Mouse (Mus musculus) lung, adult 18-20 months (tissue): ENCODE results near the gene Isoc2a.
A peak's percentile ranks its signal among the peaks of the same experiment; 100 is the strongest.
"Not testable (repeated sequence)": the region's sequence is repeated elsewhere in the genome, so short reads cannot be mapped to it uniquely, and the experiment has no call there.

Experiments
- DNase-seq, 2 experiments: peaks; one replicate each; pipeline ENCODE4 v3.0.0; 2022; ENCODE audit warnings: mixed read lengths in 2 of 2

The Isoc2a gene

GRCm38 (mm10) chr7:4865579-4866493 lies 11.1 kb upstream of the Isoc2a start:
- peak; percentile 99 for DNase-seq

GRCm38 (mm10) chr7:4866631-4867180 lies 10.2 kb upstream of the Isoc2a start:
- DNase-seq = no peak

GRCm38 (mm10) chr7:4870133-4870532 lies 6.8 kb upstream of the Isoc2a start, which contains the start of gene Isoc2b:
Gene Isoc2b, minus strand, starts transcription at chr7:4870258.
- no peak for DNase-seq

- no peak for DNase-seq
These were observed 273 bp downstream of the Isoc2a start for GRCm38 (mm10) chr7:4877226-4877625.

GRCm38 (mm10) chr7:4878186-4878585 lies 1.2 kb downstream of the Isoc2a start:
- DNase-seq = peak; percentile 30 to 61

- not testable (repeated sequence) for DNase-seq
These were observed 2.1 kb downstream of the Isoc2a start for GRCm38 (mm10) chr7:4879036-4879435.

GRCm38 (mm10) chr7:4886680-4887079 lies 9.7 kb downstream of the Isoc2a start:
- DNase-seq = peak; percentile 51 to 60

GRCm38 (mm10) chr7:4895186-4895585 lies 18.2 kb downstream of the Isoc2a start:
- DNase-seq = no peak

- DNase-seq = no peak
These were observed 22.1 kb downstream of the Isoc2a start for GRCm38 (mm10) chr7:4898851-4899648.

GRCm38 (mm10) chr7:4899649-4900522 lies 22.9 kb downstream of the Isoc2a start:
- peak; percentile 38 to 41 for DNase-seq

GRCm38 (mm10) chr7:4900523-4900851 lies 23.5 kb downstream of the Isoc2a start:
- DNase-seq = no peak

GRCm38 (mm10) chr7:4901171-4901570 lies 24.2 kb downstream of the Isoc2a start:
- no peak for DNase-seq

- no peak for DNase-seq
These were observed 25.5 kb downstream of the Isoc2a start for GRCm38 (mm10) chr7:4902404-4902803.

GRCm38 (mm10) chr7:4906466-4906950 lies 29.6 kb downstream of the Isoc2a start, which contains the start of gene Gm36210:
Gene Gm36210, minus strand, starts transcription at chr7:4906516.
- no peak for DNase-seq

GRCm38 (mm10) chr7:4911561-4911960 lies 34.6 kb downstream of the Isoc2a start:
- DNase-seq = peak; percentile 37 to 51

GRCm38 (mm10) chr7:4912248-4912647 lies 35.3 kb downstream of the Isoc2a start:
- no peak for DNase-seq

- DNase-seq = peak; percentile 91 to 93
These were observed 38.2 kb downstream of the Isoc2a start, which contains the start of gene Zfp628 for GRCm38 (mm10) chr7:4915007-4915665. Gene Zfp628, plus strand, starts transcription at chr7:4915217.

GRCm38 (mm10) chr7:4915669-4916416 lies 38.9 kb downstream of the Isoc2a start:
- DNase-seq = no peak

- DNase-seq = no peak
These were observed 40.5 kb downstream of the Isoc2a start for GRCm38 (mm10) chr7:4917494-4917893.

- no peak for DNase-seq
These were observed 41.7 kb downstream of the Isoc2a start for GRCm38 (mm10) chr7:4918681-4919080.

GRCm38 (mm10) chr7:4919096-4919495 lies 42.1 kb downstream of the Isoc2a start:
- DNase-seq = no peak
